8 mouse cellular contexts compared by ENCODE assay signal in the genomic region with DNA sequence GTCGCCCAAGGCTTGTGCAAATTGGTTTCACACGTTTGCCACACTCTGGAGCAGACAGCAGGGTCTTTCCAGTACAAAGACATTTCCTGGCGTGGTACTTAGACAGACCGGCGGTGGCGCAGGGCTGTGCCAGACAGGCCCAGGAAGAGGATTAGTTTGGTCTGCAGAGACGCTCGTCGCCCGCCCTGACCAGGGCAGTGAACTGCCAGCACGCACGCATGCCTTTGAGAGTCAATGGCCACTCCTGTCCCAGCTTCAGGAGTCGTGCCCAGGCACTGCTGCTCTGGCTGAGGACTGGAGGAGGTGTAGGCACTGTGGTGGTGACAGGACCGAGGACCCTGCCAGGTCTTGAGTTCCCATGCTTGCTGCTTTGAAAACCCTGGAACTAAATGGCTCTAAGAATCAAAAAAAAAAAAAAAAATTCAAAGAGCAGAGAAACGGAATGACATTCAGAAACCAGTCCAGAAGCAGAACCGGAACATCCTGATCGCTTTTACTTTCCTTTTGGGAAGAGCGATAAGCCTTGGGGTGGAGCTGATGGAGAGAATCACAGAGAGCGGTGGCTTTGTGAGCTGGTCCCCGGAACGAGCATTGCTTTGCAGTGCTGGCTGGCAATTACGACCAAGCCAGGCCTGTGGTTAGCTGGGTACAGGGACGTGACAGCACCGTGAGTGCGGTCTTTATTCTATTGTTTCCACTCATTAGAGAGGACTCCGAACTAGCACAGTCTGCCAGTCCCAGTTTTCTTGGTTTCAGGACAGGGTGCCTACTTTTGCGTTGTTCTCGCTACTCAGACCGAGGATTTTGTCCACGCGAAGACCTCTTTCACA. TPM values are rescaled to one million over a fixed set of nuclear protein-coding genes. Genes with fewer than 3 reads are reported as not detected.
DNase-seq lines count a peak whose midpoint lies in the region; ATAC-seq and TF ChIP-seq lines count a peak whose summit lies in the region.

No protein-coding gene starts in this region.

- H3K27ac ChIP-seq in embryonic facial prominence, embryonic 13.5 days = no peak overlapping the region
- H3K27ac ChIP-seq in heart, embryonic 11.5 days (ENCODE audit: low read depth, low read length) = no peak overlapping the region
- no peak overlapping the region for H3K27ac ChIP-seq in kidney, postnatal 0 days
- H3K27ac ChIP-seq in liver, embryonic 16.5 days (ENCODE audit: low read length) = no peak overlapping the region

- H3K4me2 ChIP-seq in embryonic facial prominence, embryonic 13.5 days = peak overlapping the region; percentile 61
- H3K4me2 ChIP-seq in heart, embryonic 11.5 days = peak overlapping the region; percentile 63
- H3K4me2 ChIP-seq in kidney, postnatal 0 days (ENCODE audit: low read length) = peak overlapping the region; percentile 47
- H3K4me2 ChIP-seq in liver, embryonic 16.5 days (ENCODE audit: low read depth, low read length) = peak overlapping the region; percentile 48

- H3K4me3 ChIP-seq in C2C12 (ENCODE audit: insufficient read depth, poor library complexity, severe bottlenecking) = no peak overlapping the region
- H3K4me3 ChIP-seq in embryonic facial prominence, embryonic 13.5 days = peak overlapping the region; percentile 36
- H3K4me3 ChIP-seq in heart, embryonic 11.5 days (ENCODE audit: low read depth, low read length) = peak overlapping the region; percentile 32
- H3K4me3 ChIP-seq in kidney, postnatal 0 days (replicated peaks; ENCODE audit: low read depth, low read length) = peak overlapping the region; percentile 28
- peak overlapping the region; percentile 23 for H3K4me3 ChIP-seq in liver, embryonic 16.5 days (ENCODE audit: low read depth, low read length)

- peak overlapping the region; percentile 58 for H3K9ac ChIP-seq in embryonic facial prominence, embryonic 13.5 days
- 0 out of 2 replicates have a peak overlapping the region, but pooled peaks have one; percentile 28 for H3K9ac ChIP-seq in heart, embryonic 11.5 days (ENCODE audit: low read depth, low read length)
- H3K9ac ChIP-seq in kidney, postnatal 0 days (ENCODE audit: low read depth, low read length) = no peak overlapping the region
- H3K9ac ChIP-seq in liver, embryonic 16.5 days (ENCODE audit: low read depth, low read length) = no peak overlapping the region

- no peak for TF ChIP-seq CTCF in C2C12 (IDR thresholded peaks at IDR 0.05; ENCODE audit: control insufficient read depth, insufficient read depth, insufficient read length)
- TF ChIP-seq CTCF in kidney, postnatal 0 days (IDR thresholded peaks at IDR 0.05; ENCODE audit: low read depth) = peak; percentile 30; the same call in 1 of the 2 replicates

- no peaks in the 10 kb centered on the region for H3K9me3 ChIP-seq in embryonic facial prominence, embryonic 13.5 days
- H3K9me3 ChIP-seq in heart, embryonic 11.5 days (replicated peaks; ENCODE audit: control insufficient read depth, low read length) = no peaks in the 10 kb centered on the region
- no peaks in the 10 kb centered on the region for H3K9me3 ChIP-seq in kidney, postnatal 0 days (replicated peaks; ENCODE audit: low read length)
- no peaks in the 10 kb centered on the region for H3K9me3 ChIP-seq in liver, embryonic 16.5 days (replicated peaks; ENCODE audit: control insufficient read depth, low read length)

- DNase-seq in adrenal gland, postnatal 14 days = peak; percentile 70
- DNase-seq in kidney, postnatal 0 days (ENCODE audit: low spot score) = peak; percentile 53
- peak; percentile 19 to 36 for DNase-seq in natural killer cell, adult 2 months (ENCODE audit: low spot score in 2 of 2)
- peak; percentile 35 for DNase-seq in thymus, postnatal 25 days

- H3ac ChIP-seq in C2C12 (ENCODE audit: control insufficient read depth, insufficient read length, low read depth) = peak overlapping the region; percentile 32

- no peaks in the 10 kb centered on the region for H3K79me2 ChIP-seq in C2C12 (ENCODE audit: control insufficient read depth, insufficient read depth)

- H3K36me3 ChIP-seq in C2C12 (ENCODE audit: control insufficient read depth, insufficient read depth) = no peaks in the 10 kb centered on the region
- H3K36me3 ChIP-seq in embryonic facial prominence, embryonic 13.5 days = no peaks in the 10 kb centered on the region
- no peaks in the 10 kb centered on the region for H3K36me3 ChIP-seq in heart, embryonic 11.5 days (ENCODE audit: control insufficient read depth, insufficient read depth, low read length)
- no peaks in the 10 kb centered on the region for H3K36me3 ChIP-seq in kidney, postnatal 0 days (ENCODE audit: insufficient read depth, low read length)
- no peaks in the 10 kb centered on the region for H3K36me3 ChIP-seq in liver, embryonic 16.5 days (ENCODE audit: control insufficient read depth, insufficient read depth)

- H3K4me1 ChIP-seq in embryonic facial prominence, embryonic 13.5 days = no peaks in the 10 kb centered on the region
- H3K4me1 ChIP-seq in heart, embryonic 11.5 days (ENCODE audit: control insufficient read depth, insufficient read depth, low read length) = no peaks in the 10 kb centered on the region
- H3K4me1 ChIP-seq in kidney, postnatal 0 days (replicated peaks; ENCODE audit: insufficient read depth, low read length) = no peaks in the 10 kb centered on the region
- no peaks in the 10 kb centered on the region for H3K4me1 ChIP-seq in liver, embryonic 16.5 days (ENCODE audit: control insufficient read depth, low read depth, low read length)

- no peaks in the 10 kb centered on the region for H3K27me3 ChIP-seq in C2C12 (ENCODE audit: control insufficient read depth, insufficient read depth, insufficient read length)
- H3K27me3 ChIP-seq in embryonic facial prominence, embryonic 13.5 days = peaks cover 5% of the 10 kb centered on the region; the same call in 1 of the 2 replicates
- peaks cover 2% of the 10 kb centered on the region; the same call in 1 of the 2 replicates for H3K27me3 ChIP-seq in heart, embryonic 11.5 days (ENCODE audit: control insufficient read depth, insufficient read depth, low read length)
- H3K27me3 ChIP-seq in kidney, postnatal 0 days (ENCODE audit: insufficient read depth, low read length) = no peaks in the 10 kb centered on the region
- H3K27me3 ChIP-seq in liver, embryonic 16.5 days (ENCODE audit: control insufficient read depth, insufficient read depth, low read depth, low read length) = no peaks in the 10 kb centered on the region; the same call in 1 of the 2 replicates

- H3K79me3 ChIP-seq in C2C12 (ENCODE audit: low read depth) = no peaks in the 10 kb centered on the region

- 31% methylated on average over 31 of the region's 31 CpGs for WGBS in embryonic facial prominence, embryonic 13.5 days
- WGBS in heart, embryonic 11.5 days (ENCODE audit: insufficient replicate concordance) = 30% methylated on average over 31 of the region's 31 CpGs
- 39% methylated on average over 31 of the region's 31 CpGs for WGBS in kidney, postnatal 0 days
- 30% methylated on average over 31 of the region's 31 CpGs for WGBS in liver, embryonic 16.5 days (ENCODE audit: insufficient replicate concordance)

- ATAC-seq in embryonic facial prominence, embryonic 13.5 days (ENCODE audit: insufficient number of reproducible peaks, insufficient read depth, low FRiP score, low TSS enrichment, low read depth) = no peak
- no peak for ATAC-seq in heart, embryonic 11.5 days (replicated peaks; ENCODE audit: insufficient number of reproducible peaks, low FRiP score, low TSS enrichment)
- peak; percentile 54; the same call in 1 of the 2 replicates for ATAC-seq in kidney, postnatal 0 days (replicated peaks; ENCODE audit: low FRiP score, low read depth)
- no peak for ATAC-seq in liver, embryonic 16.5 days (ENCODE audit: low read depth)

TF ChIP-seq in C2C12, 6 proteins besides CTCF, POLR2A, EP300 and RAD21:
- TF ChIP-seq USF1 (IDR thresholded peaks at IDR 0.05; ENCODE audit: low read depth) (no peak), MYOD1 (IDR thresholded peaks at IDR 0.05; ENCODE audit: control insufficient read depth, insufficient read length, low read depth) (no peak), MYOG (IDR thresholded peaks at IDR 0.05; ENCODE audit: control insufficient read depth, extremely low read depth, insufficient read length) (no peak), CEBPB (IDR thresholded peaks at IDR 0.05; ENCODE audit: low read depth) (no peak)

RNA-seq across cellular contexts. Expression of a gene that starts 19.7 kb away (rescaled TPM):
- polyA plus RNA-seq in C2C12 (2012; fragmentation: generic; extraction: Trizol) = 6.5 TPM
- 4.8 and 6.6 TPM in 2 replicates for total RNA-seq in adrenal gland, postnatal 14 days (2021)
- 8.8 and 9.7 TPM in 2 replicates for polyA plus RNA-seq in embryonic facial prominence, embryonic 13.5 days (2015; fragmentation: Nextera tagmentation; extraction: Ambion mirVana)
- 0.84 and 0.93 TPM in 2 replicates for polyA plus RNA-seq in heart, embryonic 11.5 days (2014; fragmentation: Nextera tagmentation; extraction: Ambion mirVana)
- 6.1 and 6.2 TPM in 2 replicates for polyA plus RNA-seq in kidney, postnatal 0 days (2015; fragmentation: Nextera tagmentation; extraction: Ambion mirVana)
- polyA plus RNA-seq in liver, embryonic 16.5 days (2015; fragmentation: Nextera tagmentation; extraction: Ambion mirVana) = 0.13 and 0.22 TPM in 2 replicates

RNA-seq across cellular contexts. Expression of a gene that starts 54.1 kb away (rescaled TPM):
- polyA plus RNA-seq in C2C12 (2012; fragmentation: generic; extraction: Trizol) = 0.11 TPM
- total RNA-seq in adrenal gland, postnatal 14 days (2021) = 1.1 and 1.5 TPM in 2 replicates
- 4.4 and 4.6 TPM in 2 replicates for polyA plus RNA-seq in embryonic facial prominence, embryonic 13.5 days (2015; fragmentation: Nextera tagmentation; extraction: Ambion mirVana)
- polyA plus RNA-seq in heart, embryonic 11.5 days (2014; fragmentation: Nextera tagmentation; extraction: Ambion mirVana) = 0.55 and 0.72 TPM in 2 replicates
- polyA plus RNA-seq in kidney, postnatal 0 days (2015; fragmentation: Nextera tagmentation; extraction: Ambion mirVana) = 12.7 and 14.0 TPM in 2 replicates
- polyA plus RNA-seq in liver, embryonic 16.5 days (2015; fragmentation: Nextera tagmentation; extraction: Ambion mirVana) = 0.04 TPM in 1 of 2 replicates, not detected in the other

Comparison
In these comparisons a context has a peak if more than half of its experiments do, and no peak if none do; other contexts are left out.
1. H3K9ac ChIP-seq: peak in embryonic facial prominence, embryonic 13.5 days (single experiment) and heart, embryonic 11.5 days (single experiment); none in kidney, postnatal 0 days (single experiment) and liver, embryonic 16.5 days (single experiment).
2. Peak in every context shown above with its lines, with median percentiles within 50 percentile points of each other: DNase-seq and H3K4me2 ChIP-seq.